Mouse (Mus musculus): ENCODE measurements around the gene Csdc2.
"Not testable (repeated sequence)": the region's sequence is repeated elsewhere in the genome, so short reads cannot be mapped to it uniquely, and the experiment has no call there.

DNA sequence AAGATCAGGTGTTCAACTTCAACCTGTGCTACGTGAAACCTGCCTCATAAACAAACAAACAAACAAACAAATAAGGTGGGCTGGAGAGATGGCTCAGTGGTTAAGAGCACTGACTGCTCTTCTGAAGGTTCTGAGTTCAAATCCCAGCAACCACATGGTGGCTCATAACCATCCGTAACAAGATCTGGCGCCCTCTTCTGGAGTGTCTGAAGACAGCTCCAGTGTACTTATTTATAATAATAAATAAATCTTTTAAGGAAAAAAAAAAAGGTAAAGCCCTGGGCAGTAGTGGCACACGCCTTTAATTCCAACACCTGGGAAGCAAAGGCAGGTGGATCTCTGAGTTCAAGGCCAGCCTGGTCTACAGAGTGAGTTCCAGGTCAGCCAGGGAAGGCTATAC lies 27.8 kb upstream of the Csdc2 start:
- not testable (repeated sequence) for TF ChIP-seq CTCF (IDR thresholded peaks at IDR 0.05; ENCODE audit: control insufficient read depth, insufficient read depth, low read length); POLR2A (IDR thresholded peaks at IDR 0.05; ENCODE audit: borderline replicate concordance, control insufficient read depth, low read depth, low read length)
